Mouse (Mus musculus) hindbrain, embryonic 10.5 days (tissue): ENCODE results near the gene Ddi2. TPM values are rescaled to one million over a fixed set of nuclear protein-coding genes. Genes with fewer than 3 reads are reported as not detected.

Source experiments
- DNase-seq: peaks from one replicate; pipeline ENCODE4 v3.0.0-alpha.2; 2017; ENCODE audit warnings: low spot score
- H3K27ac ChIP-seq: fragments of 300-500 bp; sonication (generic); 2 replicates; pipeline ENCODE4 v1.5.1; 2016; ENCODE audit warnings: mild to moderate bottlenecking, moderate library complexity
- H3K27me3 ChIP-seq: fragments of 300-500 bp; sonication (generic); 2 replicates; pipeline ENCODE4 v1.6.1; 2016; ENCODE audit warnings: mild to moderate bottlenecking; ENCODE audit not compliant: poor library complexity, insufficient read depth, severe bottlenecking
- H3K36me3 ChIP-seq: fragments of 300-500 bp; sonication (generic); 2 replicates; pipeline ENCODE4 v1.6.1; 2016; ENCODE audit warnings: mild to moderate bottlenecking, moderate library complexity
- H3K4me1 ChIP-seq: fragments of 300-500 bp; sonication (generic); replicated peaks from 2 replicates; pipeline ENCODE4 v1.6.1; 2016; ENCODE audit warnings: mild to moderate bottlenecking
- H3K4me3 ChIP-seq: fragments of 300-500 bp; sonication (generic); 2 replicates; pipeline ENCODE4 v1.5.1; 2016; ENCODE audit warnings: mild to moderate bottlenecking, moderate library complexity
- H3K9me3 ChIP-seq: fragments of 300-500 bp; sonication (generic); 2 replicates; pipeline ENCODE4 v1.6.1; 2016; ENCODE audit warnings: mild to moderate bottlenecking, moderate library complexity
- WGBS: fragments of 180-500 bp; shearing (Covaris S2); methylation state at CpG from one replicate; pipeline ENCODE4 v1.1.7; 2016; 5-methylcytosine and 5-hydroxymethylcytosine counted together
- polyA plus RNA-seq: library from polyadenylated mRNA; unstranded; fragments of >200 nt; fragmentation: Nextera tagmentation; extraction: Ambion mirVana; gene quantifications from 2 replicates; pipeline ENCODE4 v1.2.1, GENCODE M21; 2016

The Ddi2 gene
- polyA plus RNA-seq, 1 experiment from 2014 or later = 20.8 TPM

DNA sequence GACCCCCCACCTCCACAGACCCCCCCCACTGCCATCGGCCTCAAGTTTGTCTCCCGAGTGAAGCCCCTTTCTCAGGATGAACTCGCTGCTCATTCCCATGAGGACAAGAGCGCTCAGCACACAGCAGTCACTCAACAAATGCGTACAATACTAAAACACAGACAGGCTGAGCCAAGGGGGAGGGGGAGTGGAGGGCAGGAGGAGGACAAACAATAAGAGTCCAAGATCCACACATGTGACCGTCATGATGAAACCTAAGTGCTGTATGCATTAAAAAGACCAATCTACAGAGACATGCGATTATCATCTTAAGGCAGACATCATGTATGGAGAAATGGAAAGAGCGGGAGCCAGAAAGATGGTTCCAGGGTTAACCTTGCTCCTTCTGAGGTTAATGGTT is 66.3 kb downstream of the Ddi2 start:
- no peak overlapping the region for H3K27ac ChIP-seq
- peaks cover under 1% of the 10 kb centered on the region; the same call in 1 of the 2 replicates for H3K4me1 ChIP-seq
- 71% methylated on average over 8 of the region's 8 CpGs for WGBS
- no peak for DNase-seq
- no peaks in the 10 kb centered on the region for H3K9me3 ChIP-seq
- peaks cover 63% of the 10 kb centered on the region for H3K36me3 ChIP-seq
- no peaks in the 10 kb centered on the region for H3K27me3 ChIP-seq
- no peak overlapping the region for H3K4me3 ChIP-seq

DNA sequence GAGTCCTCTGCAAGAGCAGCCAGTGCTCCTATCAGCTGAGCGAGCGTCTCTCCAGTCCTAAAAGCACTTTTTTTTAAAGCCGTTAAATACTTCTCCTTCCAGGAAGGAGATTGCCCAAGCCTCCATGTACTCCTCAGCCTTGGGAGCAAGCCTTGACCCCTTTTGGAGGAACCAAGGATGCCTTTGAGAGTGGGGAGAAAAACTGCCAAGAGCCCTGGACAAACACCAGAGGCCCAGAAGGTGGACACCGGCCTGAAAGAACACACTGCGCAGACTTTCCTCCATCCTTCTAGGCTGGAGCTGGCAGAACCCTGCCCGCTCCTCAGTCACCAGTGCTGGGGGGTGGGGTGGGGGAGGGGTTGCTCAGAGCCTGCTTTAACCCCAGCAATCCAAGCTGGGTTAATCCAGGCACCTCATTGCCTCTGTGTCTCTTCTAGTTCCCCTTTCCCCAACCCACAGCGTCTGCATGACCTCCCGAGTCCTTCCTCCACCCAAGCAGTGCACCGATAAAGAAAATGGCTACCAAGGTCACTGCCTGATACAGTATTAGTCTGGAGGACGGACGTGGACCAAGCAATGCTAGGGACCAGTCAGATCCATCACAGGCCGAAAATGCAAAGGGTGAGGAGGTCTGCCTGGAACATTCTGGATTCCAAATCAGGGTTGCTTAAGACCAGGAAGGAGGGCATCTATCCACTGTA is 67.2 kb downstream of the Ddi2 start:
- 89% methylated on average over 12 of the region's 12 CpGs for WGBS

DNA sequence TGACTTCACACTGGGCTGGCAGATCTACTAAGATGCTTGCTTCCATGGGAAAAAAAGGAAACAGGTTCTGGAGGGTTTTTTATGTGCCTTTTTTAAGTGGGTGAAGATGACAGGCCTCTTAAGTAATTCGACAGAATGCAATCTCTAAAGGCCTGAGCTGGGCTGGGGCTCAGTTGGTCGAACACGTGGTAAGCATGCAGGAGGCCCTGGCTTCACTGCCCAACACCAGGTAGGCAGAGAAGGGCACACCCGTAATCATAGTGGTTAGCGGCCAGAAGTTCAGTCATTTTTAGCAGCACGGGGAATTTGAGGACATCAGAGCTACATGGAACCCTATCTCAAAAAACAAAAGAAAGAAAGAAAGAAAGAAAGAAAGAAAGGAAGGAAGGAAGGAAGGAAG is 68.7 kb downstream of the Ddi2 start:
- no peaks in the 10 kb centered on the region for H3K9me3 ChIP-seq
- DNase-seq = no peak
- WGBS = 92% methylated on average over 6 of the region's 6 CpGs
- H3K4me1 ChIP-seq = 0 out of 2 replicates have a peak, but pooled peaks cover 9% of the 10 kb centered on the region
- H3K27ac ChIP-seq = no peak overlapping the region
- peaks cover 52% of the 10 kb centered on the region for H3K36me3 ChIP-seq
- no peaks in the 10 kb centered on the region for H3K27me3 ChIP-seq
- H3K4me3 ChIP-seq = no peak overlapping the region

More for the DNA sequence above, 67.2 kb downstream of the Ddi2 start:
- no peak for DNase-seq
- H3K27me3 ChIP-seq = no peaks in the 10 kb centered on the region
- no peaks in the 10 kb centered on the region for H3K9me3 ChIP-seq
- H3K4me1 ChIP-seq = peaks cover 9% of the 10 kb centered on the region; the same call in 1 of the 2 replicates
- H3K36me3 ChIP-seq = peaks cover 65% of the 10 kb centered on the region
- H3K4me3 ChIP-seq = no peak overlapping the region
- no peak overlapping the region for H3K27ac ChIP-seq

DNA sequence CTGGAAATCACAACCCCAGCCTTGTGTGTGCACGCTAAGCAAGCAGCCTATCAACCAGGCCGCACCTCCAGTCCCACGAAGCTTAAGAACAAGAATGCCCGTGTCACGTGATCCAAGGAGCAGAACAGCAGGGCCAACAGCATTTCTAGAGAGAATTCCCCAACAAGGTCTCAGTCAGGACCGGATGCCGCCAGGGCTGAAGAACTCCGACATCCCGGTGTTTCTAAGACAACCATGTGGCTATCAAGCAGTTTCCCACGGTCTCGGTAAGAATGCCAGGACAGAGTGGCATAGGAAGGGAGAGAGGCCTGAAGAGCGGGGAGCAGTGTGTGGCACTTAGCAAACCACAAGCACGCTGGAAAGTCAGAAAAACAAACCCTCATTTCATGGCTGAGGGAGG is 69.4 kb downstream of the Ddi2 start:
- 93% methylated on average over 13 of the region's 13 CpGs for WGBS
- Histone ChIP-seq H3K4me1 (0 out of 2 replicates have a peak, but pooled peaks cover 9% of the 10 kb centered on the region), H3K27ac (no peak overlapping the region), H3K9me3 (no peaks in the 10 kb centered on the region), H3K4me3 (no peak overlapping the region), H3K36me3 (peaks cover 53% of the 10 kb centered on the region), H3K27me3 (no peaks in the 10 kb centered on the region)
- DNase-seq = no peak

DNA sequence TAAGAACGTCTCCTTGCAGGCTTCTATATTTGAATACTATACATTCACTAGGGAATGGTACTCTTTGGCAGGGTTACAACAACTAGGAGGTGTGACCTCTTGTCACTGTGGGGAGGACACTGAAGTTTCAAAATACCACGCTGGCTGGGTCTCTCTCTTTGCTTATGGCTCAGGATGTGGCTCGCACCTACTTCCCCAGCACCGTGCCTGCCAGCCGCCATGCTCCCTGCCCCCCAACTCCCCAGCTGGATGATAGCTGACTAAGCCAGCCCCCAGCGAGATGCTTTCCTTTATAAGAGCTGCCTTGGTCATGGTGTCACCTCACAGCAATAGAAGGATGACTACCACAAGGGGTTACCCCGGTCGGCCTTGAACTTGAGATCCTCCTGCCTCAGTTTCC is 70.2 kb downstream of the Ddi2 start:
- no peaks in the 10 kb centered on the region for H3K27me3 ChIP-seq
- peaks cover 55% of the 10 kb centered on the region for H3K36me3 ChIP-seq
- 95% methylated on average over 8 of the region's 8 CpGs for WGBS
- H3K9me3 ChIP-seq = no peaks in the 10 kb centered on the region
- no peak overlapping the region for H3K27ac ChIP-seq
- 0 out of 2 replicates have a peak, but pooled peaks cover 9% of the 10 kb centered on the region for H3K4me1 ChIP-seq
- no peak for DNase-seq
- no peak overlapping the region for H3K4me3 ChIP-seq

DNA sequence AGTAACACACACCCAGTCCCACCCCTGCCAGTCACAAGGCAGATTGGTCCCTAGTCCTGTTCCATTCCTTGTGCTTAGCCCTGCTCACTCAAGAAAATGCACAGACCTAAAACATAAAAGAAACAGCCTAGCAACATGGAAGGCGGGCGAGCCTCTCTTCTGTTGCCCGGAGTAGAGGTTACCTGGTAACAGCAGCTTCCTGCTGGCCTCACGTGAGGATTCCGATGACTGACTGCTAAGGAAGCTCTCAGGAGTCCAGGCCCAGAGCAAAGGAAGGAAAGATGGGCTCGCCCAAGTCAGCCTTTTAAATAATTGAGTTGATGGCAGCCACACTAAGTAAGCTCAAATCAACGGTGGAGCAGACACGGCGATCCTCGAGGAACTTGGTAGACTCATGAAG is 71.3 kb downstream of the Ddi2 start:
- Histone ChIP-seq H3K9me3 (no peaks in the 10 kb centered on the region), H3K27me3 (no peaks in the 10 kb centered on the region), H3K27ac (no peak overlapping the region), H3K4me3 (no peak overlapping the region), H3K4me1 (0 out of 2 replicates have a peak, but pooled peaks cover 9% of the 10 kb centered on the region), H3K36me3 (peaks cover 63% of the 10 kb centered on the region)
- 88% methylated on average over 10 of the region's 10 CpGs for WGBS
- DNase-seq = no peak

DNA sequence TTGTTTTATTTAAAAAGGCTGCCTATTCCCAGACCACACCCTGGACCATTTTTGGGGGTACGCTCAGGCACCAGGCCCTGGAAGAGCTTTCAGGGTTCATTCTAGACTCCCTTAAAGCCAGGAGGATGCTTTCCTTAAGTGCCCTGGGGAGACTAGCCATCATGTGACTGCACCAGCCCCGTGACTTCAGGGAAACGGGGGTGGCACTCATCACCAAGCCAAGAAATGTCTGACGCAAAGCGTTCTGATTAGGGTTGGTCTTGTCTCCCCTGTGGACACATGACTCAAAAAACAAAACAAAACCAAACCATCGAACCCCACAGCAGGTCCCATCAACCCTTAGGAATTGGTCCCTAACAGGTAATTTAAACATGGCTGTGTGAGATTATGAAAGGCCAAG is 71.9 kb downstream of the Ddi2 start:
- 88% methylated on average over 6 of the region's 6 CpGs for WGBS

DNA sequence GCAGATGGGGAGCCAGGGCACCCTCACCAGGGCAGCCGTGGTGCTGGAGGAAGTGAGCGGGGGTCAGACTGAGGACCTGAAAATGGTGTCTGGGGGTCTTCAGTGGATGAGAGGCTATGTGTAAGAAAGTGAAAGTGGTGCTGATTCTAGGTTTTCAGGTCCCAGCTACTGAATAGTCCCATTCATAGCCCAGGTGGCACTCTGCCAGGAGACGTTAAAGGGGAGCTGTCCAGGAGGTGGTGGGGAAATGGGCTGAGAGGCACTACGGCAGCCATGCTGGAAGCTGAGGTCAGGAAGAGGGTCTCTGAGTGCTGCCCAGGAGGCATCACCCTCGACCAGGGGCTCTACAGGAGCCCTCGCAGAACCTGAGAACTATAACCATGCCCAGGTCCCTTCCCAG is 74.0 kb downstream of the Ddi2 start:
- 91% methylated on average over 6 of the region's 6 CpGs for WGBS
- H3K27me3 ChIP-seq = no peaks in the 10 kb centered on the region
- no peak for DNase-seq

More for the DNA sequence above, 71.9 kb downstream of the Ddi2 start:
- H3K9me3 ChIP-seq = no peaks in the 10 kb centered on the region
- no peak overlapping the region for H3K27ac ChIP-seq
- peaks cover 69% of the 10 kb centered on the region for H3K36me3 ChIP-seq
- DNase-seq = no peak
- H3K27me3 ChIP-seq = no peaks in the 10 kb centered on the region
- H3K4me3 ChIP-seq = no peak overlapping the region
- H3K4me1 ChIP-seq = 0 out of 2 replicates have a peak, but pooled peaks cover 9% of the 10 kb centered on the region

DNA sequence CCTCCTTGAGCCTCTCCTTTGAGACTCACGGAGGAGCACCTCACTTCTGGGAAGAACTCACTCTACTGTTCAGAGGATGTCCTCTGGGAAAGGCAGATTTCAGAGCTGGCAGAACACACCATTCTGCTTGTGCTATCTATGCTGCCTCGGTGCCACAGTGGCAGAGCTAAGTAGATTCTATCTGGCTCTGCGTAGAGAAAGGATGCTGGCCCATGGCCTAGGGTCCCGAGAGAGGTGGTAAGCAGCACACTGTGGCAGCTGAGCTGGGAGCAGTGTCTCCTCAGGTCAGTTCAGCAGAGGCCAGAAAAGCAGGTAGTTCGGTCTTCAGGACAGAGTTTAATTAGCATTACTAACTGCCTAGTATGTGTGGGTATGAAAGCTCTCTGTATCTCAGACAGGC is 75.0 kb downstream of the Ddi2 start:
- Histone ChIP-seq H3K36me3 (peaks cover 49% of the 10 kb centered on the region), H3K27ac (no peak overlapping the region), H3K27me3 (no peaks in the 10 kb centered on the region), H3K4me3 (no peak overlapping the region), H3K9me3 (no peaks in the 10 kb centered on the region), H3K4me1 (0 out of 2 replicates have a peak, but pooled peaks cover 9% of the 10 kb centered on the region)
- 90% methylated on average over 5 of the region's 5 CpGs for WGBS
- no peak for DNase-seq

More for the DNA sequence above, 74.0 kb downstream of the Ddi2 start:
- no peak overlapping the region for H3K27ac ChIP-seq
- H3K4me3 ChIP-seq = no peak overlapping the region
- H3K9me3 ChIP-seq = no peaks in the 10 kb centered on the region
- H3K36me3 ChIP-seq = peaks cover 59% of the 10 kb centered on the region
- H3K4me1 ChIP-seq = 0 out of 2 replicates have a peak, but pooled peaks cover 9% of the 10 kb centered on the region

DNA sequence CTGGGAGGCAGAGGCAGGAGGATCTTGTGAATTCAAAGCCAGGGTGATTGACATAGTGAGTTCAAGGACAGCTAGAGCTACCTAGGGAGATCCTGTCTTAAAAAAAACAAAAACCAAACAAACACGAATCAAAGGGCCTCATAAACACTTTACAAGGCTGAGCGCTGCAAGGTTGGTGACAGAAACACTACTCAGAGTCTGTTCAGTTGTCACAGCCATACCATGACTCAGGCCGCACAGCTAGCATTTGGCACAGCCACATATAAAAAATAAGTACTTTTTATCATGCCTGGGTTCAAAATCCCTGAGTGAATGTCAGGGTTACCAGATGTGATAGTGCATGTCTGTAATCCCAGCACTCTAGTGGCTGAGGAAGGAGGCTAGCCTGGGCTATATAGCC is 76.0 kb downstream of the Ddi2 start:
- Histone ChIP-seq H3K36me3 (peaks cover 48% of the 10 kb centered on the region), H3K27ac (no peak overlapping the region)

DNA sequence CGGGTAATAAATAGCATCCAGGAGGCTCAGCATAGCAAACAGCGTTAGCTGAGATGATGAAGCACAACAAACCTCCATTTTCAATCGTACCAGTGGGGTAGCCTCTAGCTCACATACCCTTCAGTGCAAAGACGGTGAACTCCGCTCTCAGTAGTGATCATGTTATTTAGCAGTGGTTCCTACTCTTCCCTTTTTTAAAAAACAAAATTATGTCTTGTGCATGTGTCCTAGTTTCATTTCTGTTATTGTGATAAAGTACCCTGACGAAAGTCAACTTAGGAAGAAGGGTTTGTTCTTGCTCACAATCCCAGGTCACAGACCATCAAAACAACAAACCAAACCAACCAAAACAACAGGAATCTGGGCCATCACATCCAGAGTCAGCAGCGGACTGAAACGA is 77.2 kb downstream of the Ddi2 start:
- Histone ChIP-seq H3K4me1 (no peaks in the 10 kb centered on the region), H3K27ac (no peak overlapping the region), H3K27me3 (no peaks in the 10 kb centered on the region), H3K9me3 (no peaks in the 10 kb centered on the region), H3K36me3 (peaks cover 49% of the 10 kb centered on the region), H3K4me3 (no peak overlapping the region)
- WGBS = 94% methylated on average over 8 of the region's 8 CpGs
- no peak for DNase-seq

More for the DNA sequence above, 76.0 kb downstream of the Ddi2 start:
- Histone ChIP-seq H3K9me3 (no peaks in the 10 kb centered on the region), H3K4me1 (0 out of 2 replicates have a peak, but pooled peaks cover 9% of the 10 kb centered on the region), H3K4me3 (no peak overlapping the region), H3K27me3 (no peaks in the 10 kb centered on the region)
- 96% methylated on average over 3 of the region's 3 CpGs for WGBS
- no peak for DNase-seq

DNA sequence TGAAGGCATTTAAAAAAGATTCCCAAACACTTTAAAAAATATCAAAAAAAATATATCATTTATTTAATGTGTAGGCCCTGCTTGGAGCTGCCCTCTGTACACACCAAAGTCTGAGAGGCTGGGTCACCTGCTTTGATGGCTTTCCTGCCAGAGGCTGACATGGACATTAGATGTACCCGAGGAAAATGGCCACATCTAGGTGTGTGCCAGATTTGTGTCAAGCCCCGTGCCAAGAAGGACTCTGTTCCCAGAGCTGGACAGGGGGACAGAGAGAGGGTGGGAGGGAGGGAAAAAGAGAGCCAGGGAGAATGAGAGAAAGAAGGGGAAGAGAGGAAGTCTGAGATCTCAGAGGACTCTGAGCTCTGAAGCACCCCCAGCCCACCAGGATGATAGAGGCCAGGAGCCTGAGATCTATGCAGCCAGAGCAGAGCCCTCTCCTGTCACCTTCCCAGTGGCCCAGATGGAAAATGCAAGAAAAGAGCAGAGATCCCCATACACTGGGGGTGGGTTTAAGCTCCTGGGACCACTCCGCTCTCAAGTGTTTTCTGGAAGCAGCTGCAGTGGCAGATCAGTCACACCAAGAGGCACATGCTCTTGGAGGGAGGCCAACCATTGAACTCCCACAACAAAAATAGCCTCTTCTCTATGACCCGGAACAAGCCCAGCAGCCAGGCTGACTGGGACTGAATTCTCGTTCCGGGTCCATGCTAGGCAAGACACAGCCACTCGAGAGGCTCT is 79.9 kb downstream of the Ddi2 start:
- Histone ChIP-seq H3K27me3 (no peaks in the 10 kb centered on the region), H3K27ac (no peak overlapping the region)
- no peak for DNase-seq

More for the DNA sequence above, 79.9 kb downstream of the Ddi2 start:
- Histone ChIP-seq H3K36me3 (peaks cover 60% of the 10 kb centered on the region), H3K4me3 (no peak overlapping the region), H3K4me1 (0 out of 2 replicates have a peak, but pooled peaks cover 6% of the 10 kb centered on the region), H3K9me3 (no peaks in the 10 kb centered on the region)
- 74% methylated on average over 7 of the region's 7 CpGs for WGBS
